Mouse (Mus musculus) monocyte, adult 59 days (primary cell): ENCODE results near the gene Ubash3b. TPM values are rescaled to one million over a fixed set of nuclear protein-coding genes. Genes with fewer than 3 reads are reported as not detected.

Experiments
- total RNA-seq, 2 experiments: library from RNA; stranded (reverse); gene quantifications; one replicate each; pipeline ENCODE4 v1.2.4; 2023

Gene Ubash3b
- 10 to 100 TPM; 36.3 to 37.5 TPM for total RNA-seq

DNA sequence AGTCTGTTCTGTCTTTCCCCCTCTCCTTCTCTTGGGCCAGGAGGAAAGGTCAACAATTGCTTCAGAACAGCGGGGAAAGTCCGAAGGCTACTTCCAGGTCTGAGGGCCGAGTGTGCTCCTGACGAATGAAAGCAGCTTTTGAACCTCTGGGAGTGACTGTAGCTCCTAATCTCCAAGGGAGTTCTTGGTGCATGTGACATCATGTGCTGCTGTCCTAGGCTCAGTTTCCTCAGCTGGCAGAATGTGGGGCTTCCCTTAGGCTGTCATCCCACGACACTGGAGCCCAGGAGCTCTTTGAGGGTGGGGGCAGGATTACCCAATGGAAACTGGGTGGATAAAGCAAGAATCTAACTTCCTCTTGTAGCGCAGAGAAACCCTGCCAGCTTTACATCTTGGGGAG, at the start of gene Ubash3b:
TSS of gene Ubash3b (minus strand) at position 285 of the 400 bp plus-strand sequence.

DNA sequence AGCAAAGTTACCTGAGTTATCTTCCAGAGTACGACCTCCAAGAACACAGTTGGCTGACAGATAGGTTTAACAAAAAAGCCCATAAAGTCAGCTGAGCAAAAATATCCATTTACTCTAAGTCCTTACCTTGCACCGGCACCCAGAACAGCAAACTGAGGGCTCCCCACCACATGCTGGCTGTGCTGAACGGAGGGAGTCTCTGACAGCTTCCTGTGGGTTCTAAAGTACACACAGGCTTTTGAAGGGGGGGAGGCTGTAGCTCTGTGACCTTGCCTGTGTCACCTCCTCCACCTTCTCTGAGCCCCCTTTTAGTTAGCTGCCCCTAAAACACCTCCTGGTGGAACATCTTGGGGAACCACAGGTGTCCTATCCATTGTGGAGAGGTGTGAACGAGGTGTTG, 157.1 kb downstream of the Ubash3b start, which contains the start of gene Crtam:
TSS of gene Crtam (minus strand) at position 214 of the 400 bp plus-strand sequence.

DNA sequence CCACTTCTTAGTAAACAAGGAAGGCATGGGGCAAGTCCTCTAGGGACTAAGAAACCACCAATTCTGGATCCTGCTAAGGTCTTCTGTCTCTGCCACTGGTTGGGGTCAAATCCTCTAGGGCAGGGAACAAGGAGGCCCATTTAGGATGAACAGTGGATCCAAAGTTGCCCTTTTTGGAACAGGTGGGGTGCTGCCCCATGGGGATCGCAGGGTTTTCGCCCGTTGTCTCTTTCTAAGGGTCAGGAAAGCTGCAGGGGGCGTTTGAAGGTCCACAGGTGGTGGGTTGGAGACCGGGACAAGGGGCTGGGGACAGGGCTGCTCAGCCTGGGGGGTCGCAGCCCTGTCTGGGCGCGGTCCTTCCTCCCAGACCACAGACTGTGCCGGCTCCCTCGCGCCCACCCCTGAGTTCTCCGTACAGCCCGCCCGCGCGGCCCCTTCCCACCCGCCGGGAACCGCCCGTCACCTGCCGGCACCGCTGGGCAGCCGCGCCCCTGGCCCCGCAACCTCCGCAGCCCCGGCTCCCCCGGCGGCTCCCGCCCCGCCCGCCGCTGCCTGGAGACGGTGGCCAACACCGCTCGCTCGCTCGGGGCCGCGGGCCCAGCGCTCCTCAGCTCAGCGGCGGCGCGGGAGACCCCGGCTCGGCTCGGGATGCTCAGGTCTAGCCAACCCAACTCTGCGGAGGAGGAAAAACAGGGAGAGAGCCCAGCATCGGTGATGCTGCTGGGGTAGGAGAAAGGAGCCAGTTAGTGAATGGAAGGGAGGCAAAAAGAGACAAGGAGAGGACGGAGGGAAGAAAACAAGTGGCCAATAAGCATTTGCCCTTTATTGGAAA, 197.7 kb downstream of the Ubash3b start, which contains the start of gene Jhy:
TSS of gene Jhy (minus strand) at position 533 of the 832 bp plus-strand sequence.

Other genes starting within 250 kb of the Ubash3b start
- gene Jhy, start 197.6 kb downstream of the Ubash3b start, total RNA-seq: not detected
- 1 to 10 TPM in 1 of 2 experiments, under 1 TPM in 1; 0.68 to 1.4 TPM for gene Crtam, start 157.1 kb downstream of the Ubash3b start, total RNA-seq